Mouse (Mus musculus): ENCODE measurements at regions not wholly inside any gene's neighbourhood (a gene's known extent, or its start where the extent isn't known, plus 50 kb on each side); places are given as distances from the start of the nearest gene placed in this dataset.

GRCm38 (mm10) chr12:12766510-12767304 is 175.0 kb downstream of the Mycn start:
- H3K9ac ChIP-seq (replicated peaks; ENCODE audit: low read depth, low read length), result no peak overlapping the region
- no peaks in the 10 kb centered on the region for H3K9me3 ChIP-seq (ENCODE audit: control insufficient read depth, low read depth, low read length)
- H3K4me2 ChIP-seq (replicated peaks; ENCODE audit: low read depth, low read length), result no peak overlapping the region
- H3K4me1 ChIP-seq (ENCODE audit: control insufficient read depth, insufficient read depth, low read length), result peaks cover 4% of the 10 kb centered on the region; the same call in 1 of the 2 replicates
- no peak overlapping the region for H3K27ac ChIP-seq (ENCODE audit: low read length)
- no peak overlapping the region for H3K4me3 ChIP-seq (ENCODE audit: low read depth, low read length)
- H3K36me3 ChIP-seq (ENCODE audit: control insufficient read depth, insufficient read depth, low read length), result no peaks in the 10 kb centered on the region
- no peaks in the 10 kb centered on the region for H3K27me3 ChIP-seq (ENCODE audit: control insufficient read depth, insufficient read depth, low read length)
- 60% methylated on average over 11 of the region's 11 CpGs for WGBS
- no peak for ATAC-seq (ENCODE audit: insufficient number of reproducible peaks, insufficient read depth, low FRiP score, low read depth)

- H3K27me3 ChIP-seq (ENCODE audit: control insufficient read depth, insufficient read depth, low read length), result no peaks in the 10 kb centered on the region
- no peaks in the 10 kb centered on the region for H3K9me3 ChIP-seq (ENCODE audit: control insufficient read depth, low read depth, low read length)
- ATAC-seq (ENCODE audit: insufficient number of reproducible peaks, insufficient read depth, low FRiP score, low read depth), result no peak
- no peaks in the 10 kb centered on the region for H3K36me3 ChIP-seq (ENCODE audit: control insufficient read depth, insufficient read depth, low read length)
- 47% methylated on average over 7 of the region's 7 CpGs for WGBS
- no peak overlapping the region for H3K4me2 ChIP-seq (replicated peaks; ENCODE audit: low read depth, low read length)
- H3K4me3 ChIP-seq (ENCODE audit: low read depth, low read length), result no peak overlapping the region
- no peak overlapping the region for H3K27ac ChIP-seq (ENCODE audit: low read length)
- H3K4me1 ChIP-seq (ENCODE audit: control insufficient read depth, insufficient read depth, low read length), result peaks cover 4% of the 10 kb centered on the region; the same call in 1 of the 2 replicates
- no peak overlapping the region for H3K9ac ChIP-seq (replicated peaks; ENCODE audit: low read depth, low read length)
Observed at GRCm38 (mm10) chr12:12765490-12766058, 176.1 kb downstream of the Mycn start.

GRCm38 (mm10) chr12:12765055-12765454 is 176.7 kb downstream of the Mycn start:
- no peak overlapping the region for H3K4me3 ChIP-seq (ENCODE audit: low read depth, low read length)
- ATAC-seq (ENCODE audit: insufficient number of reproducible peaks, insufficient read depth, low FRiP score, low read depth), result no peak
- no peak overlapping the region for H3K27ac ChIP-seq (ENCODE audit: low read length)
- H3K4me2 ChIP-seq (replicated peaks; ENCODE audit: low read depth, low read length), result no peak overlapping the region
- no peaks in the 10 kb centered on the region for H3K27me3 ChIP-seq (ENCODE audit: control insufficient read depth, insufficient read depth, low read length)
- 81% methylated on average over 8 of the region's 8 CpGs for WGBS
- peaks cover 4% of the 10 kb centered on the region; the same call in 1 of the 2 replicates for H3K4me1 ChIP-seq (ENCODE audit: control insufficient read depth, insufficient read depth, low read length)
- no peaks in the 10 kb centered on the region for H3K36me3 ChIP-seq (ENCODE audit: control insufficient read depth, insufficient read depth, low read length)
- H3K9me3 ChIP-seq (ENCODE audit: control insufficient read depth, low read depth, low read length), result no peaks in the 10 kb centered on the region
- no peak overlapping the region for H3K9ac ChIP-seq (replicated peaks; ENCODE audit: low read depth, low read length)

GRCm38 (mm10) chr12:12764586-12764985 is 177.1 kb downstream of the Mycn start:
- Histone ChIP-seq H3K4me2 (replicated peaks; ENCODE audit: low read depth, low read length) (no peak overlapping the region), H3K27ac (ENCODE audit: low read length) (no peak overlapping the region), H3K9ac (replicated peaks; ENCODE audit: low read depth, low read length) (no peak overlapping the region), H3K4me3 (ENCODE audit: low read depth, low read length) (no peak overlapping the region), H3K27me3 (ENCODE audit: control insufficient read depth, insufficient read depth, low read length) (no peaks in the 10 kb centered on the region), H3K36me3 (ENCODE audit: control insufficient read depth, insufficient read depth, low read length) (no peaks in the 10 kb centered on the region), H3K9me3 (ENCODE audit: control insufficient read depth, low read depth, low read length) (no peaks in the 10 kb centered on the region), H3K4me1 (ENCODE audit: control insufficient read depth, insufficient read depth, low read length) (peaks cover 4% of the 10 kb centered on the region; the same call in 1 of the 2 replicates)
- WGBS, result 81% methylated on average over 4 of the region's 4 CpGs
- ATAC-seq (ENCODE audit: insufficient number of reproducible peaks, insufficient read depth, low FRiP score, low read depth), result no peak

GRCm38 (mm10) chr12:12756301-12756948 is 185.3 kb downstream of the Mycn start:
- WGBS, result 65% methylated on average over 2 of the region's 2 CpGs
- no peaks in the 10 kb centered on the region for H3K4me1 ChIP-seq (ENCODE audit: control insufficient read depth, insufficient read depth, low read length)
- no peaks in the 10 kb centered on the region for H3K27me3 ChIP-seq (ENCODE audit: control insufficient read depth, insufficient read depth, low read length)
- H3K36me3 ChIP-seq (ENCODE audit: control insufficient read depth, insufficient read depth, low read length), result no peaks in the 10 kb centered on the region
- no peak overlapping the region for H3K27ac ChIP-seq (ENCODE audit: low read length)
- no peaks in the 10 kb centered on the region for H3K9me3 ChIP-seq (ENCODE audit: control insufficient read depth, low read depth, low read length)
- no peak overlapping the region for H3K4me2 ChIP-seq (replicated peaks; ENCODE audit: low read depth, low read length)
- H3K9ac ChIP-seq (replicated peaks; ENCODE audit: low read depth, low read length), result no peak overlapping the region
- H3K4me3 ChIP-seq (ENCODE audit: low read depth, low read length), result no peak overlapping the region
- no peak for ATAC-seq (ENCODE audit: insufficient number of reproducible peaks, insufficient read depth, low FRiP score, low read depth)

DNA sequence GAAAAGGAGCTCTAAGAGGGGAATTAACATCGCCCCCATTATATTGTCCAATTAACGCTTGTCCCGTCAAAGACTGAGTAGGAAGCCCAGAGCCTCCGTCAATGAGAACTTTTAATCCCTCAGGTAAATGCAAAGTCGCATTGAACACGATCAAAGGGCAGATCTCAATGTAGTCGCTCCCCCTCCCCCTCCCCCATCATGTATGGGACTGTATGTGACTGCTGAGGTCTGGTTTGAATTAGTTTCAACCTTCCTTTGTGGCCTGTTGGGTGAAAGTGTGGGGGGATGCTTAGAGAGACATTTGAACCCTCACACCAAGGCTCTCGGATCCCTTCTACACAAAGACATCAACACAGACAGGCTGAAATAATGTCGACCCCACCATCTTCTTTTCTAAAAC is 187.9 kb downstream of the Mycn start:
- Histone ChIP-seq H3K9me3 (ENCODE audit: control insufficient read depth, low read depth, low read length) (no peaks in the 10 kb centered on the region), H3K9ac (replicated peaks; ENCODE audit: low read depth, low read length) (no peak overlapping the region), H3K27ac (ENCODE audit: low read length) (no peak overlapping the region), H3K4me2 (replicated peaks; ENCODE audit: low read depth, low read length) (no peak overlapping the region), H3K36me3 (ENCODE audit: control insufficient read depth, insufficient read depth, low read length) (no peaks in the 10 kb centered on the region), H3K4me3 (ENCODE audit: low read depth, low read length) (no peak overlapping the region), H3K27me3 (ENCODE audit: control insufficient read depth, insufficient read depth, low read length) (no peaks in the 10 kb centered on the region), H3K4me1 (ENCODE audit: control insufficient read depth, insufficient read depth, low read length) (no peaks in the 10 kb centered on the region)
- 65% methylated on average over 9 of the region's 9 CpGs for WGBS
- no peak for ATAC-seq (ENCODE audit: insufficient number of reproducible peaks, insufficient read depth, low FRiP score, low read depth)

GRCm38 (mm10) chr12:12751670-12752426 is 189.9 kb downstream of the Mycn start:
- no peak overlapping the region for H3K9ac ChIP-seq (replicated peaks; ENCODE audit: low read depth, low read length)
- no peak overlapping the region for H3K4me3 ChIP-seq (ENCODE audit: low read depth, low read length)
- no peaks in the 10 kb centered on the region for H3K9me3 ChIP-seq (ENCODE audit: control insufficient read depth, low read depth, low read length)
- ATAC-seq (ENCODE audit: insufficient number of reproducible peaks, insufficient read depth, low FRiP score, low read depth), result no peak
- H3K4me1 ChIP-seq (ENCODE audit: control insufficient read depth, insufficient read depth, low read length), result no peaks in the 10 kb centered on the region
- 87% methylated on average over 10 of the region's 10 CpGs for whole genome bisulfite sequencing
- no peak overlapping the region for H3K27ac ChIP-seq (ENCODE audit: low read length)
- H3K4me2 ChIP-seq (replicated peaks; ENCODE audit: low read depth, low read length), result no peak overlapping the region
- no peaks in the 10 kb centered on the region for H3K36me3 ChIP-seq (ENCODE audit: control insufficient read depth, insufficient read depth, low read length)
- no peaks in the 10 kb centered on the region for H3K27me3 ChIP-seq (ENCODE audit: control insufficient read depth, insufficient read depth, low read length)

- H3K27me3 ChIP-seq (ENCODE audit: control insufficient read depth, insufficient read depth, low read length), result no peaks in the 10 kb centered on the region
- no peak overlapping the region for H3K4me2 ChIP-seq (replicated peaks; ENCODE audit: low read depth, low read length)
- no peak overlapping the region for H3K27ac ChIP-seq (ENCODE audit: low read length)
- no peaks in the 10 kb centered on the region for H3K9me3 ChIP-seq (ENCODE audit: control insufficient read depth, low read depth, low read length)
- 86% methylated on average over 3 of the region's 3 CpGs for WGBS
- no peaks in the 10 kb centered on the region for H3K36me3 ChIP-seq (ENCODE audit: control insufficient read depth, insufficient read depth, low read length)
- no peak overlapping the region for H3K4me3 ChIP-seq (ENCODE audit: low read depth, low read length)
- ATAC-seq (ENCODE audit: insufficient number of reproducible peaks, insufficient read depth, low FRiP score, low read depth), result no peak
- no peaks in the 10 kb centered on the region for H3K4me1 ChIP-seq (ENCODE audit: control insufficient read depth, insufficient read depth, low read length)
- H3K9ac ChIP-seq (replicated peaks; ENCODE audit: low read depth, low read length), result no peak overlapping the region
Observed at GRCm38 (mm10) chr12:12749690-12750089, 192.0 kb downstream of the Mycn start.

Measured in stomach, embryonic 14.5 days (tissue).